Mouse (Mus musculus) frontal cortex, adult 2 months (tissue): ENCODE results near the gene Fam168b. TPM values are rescaled to one million over a fixed set of nuclear protein-coding genes. Genes with fewer than 3 reads are reported as not detected.

Experiments used
- polyA plus RNA-seq: library from polyadenylated mRNA; depleted of rRNA; stranded (reverse); fragments of >200 nt; gene quantifications from 2 replicates; pipeline ENCODE4 v1.2.3, GENCODE M21; 2012; rRNA removed

The Fam168b gene
- polyA plus RNA-seq, 1 experiment = 214 TPM

Other genes with a start within 250 kb of the Fam168b start
- gene Plekhb2, start 6.9 kb upstream of the Fam168b start, polyA plus RNA-seq = 177 and 182 TPM in 2 replicates